Mouse (Mus musculus) right cerebral cortex, postnatal 36 days (tissue): ENCODE data around the gene Mvb12b.

Experiments used
- DNase-seq, 2 experiments: peaks; one replicate each; pipeline ENCODE4 v3.0.0; 2022; ENCODE audit warnings: low spot score in 2 of 2, mixed read lengths in 1 of 2

Mvb12b gene

GRCm38 (mm10) chr2:33853011-33853976, 34.5 kb downstream of the Mvb12b start:
- no peak for DNase-seq

DNA sequence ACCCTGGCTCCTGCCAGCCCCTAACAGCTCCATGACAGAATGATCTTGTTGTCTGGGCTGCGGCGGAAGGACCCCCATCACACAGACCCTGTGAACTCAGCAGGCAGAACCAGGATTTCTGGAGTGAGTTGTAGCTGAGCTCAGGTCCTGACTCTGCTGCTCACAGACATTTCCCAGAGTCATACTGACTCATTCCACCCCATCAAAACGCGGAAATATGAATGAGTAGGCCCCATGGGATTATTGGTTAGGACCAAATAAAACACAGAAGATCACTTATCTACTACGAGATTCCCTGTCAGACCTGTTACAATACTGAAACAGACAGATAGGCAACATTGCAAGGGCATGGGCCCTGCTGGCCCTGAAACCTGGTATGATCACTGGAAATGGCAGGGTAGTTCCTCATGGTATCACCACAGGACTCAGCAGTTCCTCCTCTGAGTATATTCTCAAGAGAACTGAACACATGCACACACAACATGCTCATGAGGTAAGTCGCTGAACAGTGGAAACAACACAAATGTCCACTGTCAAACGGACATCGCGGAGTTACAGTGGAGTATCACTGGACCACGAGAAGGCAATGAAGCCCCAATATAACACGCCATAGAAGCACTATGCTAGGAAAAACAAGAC, 40.4 kb downstream of the Mvb12b start:
- DNase-seq = no peak

DNA sequence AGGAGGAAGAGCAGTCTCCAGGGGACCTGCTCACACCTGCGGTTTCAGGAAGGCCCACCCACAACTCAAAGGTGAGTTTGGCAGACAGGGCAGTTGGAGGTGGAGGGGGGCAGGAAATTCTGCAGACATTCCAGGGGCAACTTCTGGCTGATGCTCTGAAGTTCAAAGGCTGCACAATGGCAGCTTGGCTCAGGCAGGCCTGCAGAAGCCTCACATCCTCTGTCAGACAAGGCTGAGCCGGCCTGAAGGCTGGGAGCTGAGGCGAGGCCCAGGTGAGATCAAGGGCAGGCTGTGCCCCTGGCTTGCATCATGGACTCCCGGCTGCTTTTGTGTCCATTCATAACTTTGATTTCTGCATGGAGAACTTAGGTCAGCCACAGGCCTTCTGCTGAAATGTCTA, 41.1 kb downstream of the Mvb12b start:
- no peak for DNase-seq

DNA sequence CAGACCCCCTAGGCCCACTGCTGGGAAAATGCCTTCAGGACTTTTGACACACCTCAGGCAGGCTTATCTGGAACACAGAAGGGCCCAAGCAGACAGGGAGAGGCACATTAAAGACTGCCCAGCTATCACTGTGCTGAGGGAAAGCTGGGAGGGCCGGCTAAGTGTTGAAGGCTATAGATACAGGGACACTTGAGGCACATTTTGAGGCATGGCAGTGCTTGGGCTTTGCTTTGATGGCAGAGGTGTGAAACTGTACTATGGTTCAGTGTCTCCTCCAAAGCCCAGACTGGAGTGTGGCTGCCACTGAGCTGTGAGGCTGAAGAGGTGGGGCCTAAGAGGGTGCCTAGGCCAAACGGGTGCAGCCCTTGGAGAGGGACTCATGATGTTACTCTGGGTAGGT, 44.1 kb downstream of the Mvb12b start:
- DNase-seq = no peak

DNA sequence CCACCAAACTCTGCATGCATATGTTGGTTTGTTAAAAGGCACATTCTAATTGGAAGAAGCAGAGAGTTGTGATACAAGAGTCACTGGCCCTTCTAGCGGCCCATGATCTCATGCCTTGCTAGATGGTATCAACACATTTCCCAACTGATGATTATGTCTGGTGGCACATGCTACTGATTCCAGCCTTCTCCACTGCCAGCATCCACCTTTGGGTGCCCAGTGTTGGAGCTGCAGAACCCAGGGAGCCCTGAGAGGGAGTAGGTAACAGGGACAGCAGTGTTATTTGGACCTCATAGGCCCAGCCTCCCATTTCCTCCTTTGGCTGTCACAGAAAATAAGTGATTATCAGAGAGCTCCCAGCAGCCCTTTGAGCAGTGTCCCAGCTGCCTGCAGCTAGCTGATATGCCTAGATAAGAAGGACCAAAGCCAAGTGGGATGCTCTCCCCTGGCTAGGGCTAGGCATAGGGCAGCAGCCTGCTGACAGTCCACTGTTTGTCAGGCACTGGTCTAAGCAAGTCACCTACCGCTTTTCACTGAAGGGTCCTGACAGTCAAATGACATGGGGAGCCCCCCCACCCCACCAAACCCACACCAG, 44.7 kb downstream of the Mvb12b start:
- DNase-seq = no peak

DNA sequence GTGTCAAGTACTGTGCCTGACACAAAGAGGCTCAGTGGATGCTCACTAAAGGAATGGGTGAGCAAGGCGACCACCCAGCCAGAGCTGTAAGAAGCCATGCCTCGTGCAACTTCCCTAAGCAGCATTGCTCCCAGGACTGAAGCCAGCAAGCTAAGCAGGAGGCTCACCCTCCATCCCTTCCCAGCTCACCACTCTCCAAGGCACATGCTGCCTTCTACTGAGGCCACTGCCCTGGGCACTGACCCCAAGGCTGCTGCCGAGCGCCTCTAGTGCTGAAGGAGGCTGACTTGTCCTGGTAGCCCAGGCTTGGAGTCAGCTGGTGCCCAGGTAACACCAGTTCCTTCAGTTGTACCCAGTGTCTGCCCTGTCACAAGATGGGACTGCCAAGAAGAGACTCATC, 45.8 kb downstream of the Mvb12b start:
- no peak for DNase-seq

GRCm38 (mm10) chr2:33840483-33840882, 47.3 kb downstream of the Mvb12b start:
- DNase-seq = no peak

DNA sequence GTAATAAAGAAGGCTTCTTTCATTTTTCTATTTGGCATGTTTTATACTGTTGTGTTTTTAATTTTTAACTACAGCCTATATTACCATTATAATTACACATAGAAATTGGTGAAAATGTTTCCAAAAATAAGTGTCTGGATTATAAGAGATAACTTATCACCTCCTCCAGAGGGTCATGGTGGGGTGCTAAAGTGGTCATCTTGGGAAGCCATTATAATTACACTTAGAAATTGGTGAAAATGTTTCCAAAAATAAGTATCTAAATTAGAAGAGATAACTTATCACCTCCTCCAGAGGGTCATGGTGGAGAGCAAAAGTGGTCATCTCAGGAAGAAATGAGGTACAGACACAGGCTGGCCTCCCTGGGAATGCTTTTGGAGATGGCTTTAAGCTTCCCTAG, 48.5 kb downstream of the Mvb12b start:
- DNase-seq = no peak

DNA sequence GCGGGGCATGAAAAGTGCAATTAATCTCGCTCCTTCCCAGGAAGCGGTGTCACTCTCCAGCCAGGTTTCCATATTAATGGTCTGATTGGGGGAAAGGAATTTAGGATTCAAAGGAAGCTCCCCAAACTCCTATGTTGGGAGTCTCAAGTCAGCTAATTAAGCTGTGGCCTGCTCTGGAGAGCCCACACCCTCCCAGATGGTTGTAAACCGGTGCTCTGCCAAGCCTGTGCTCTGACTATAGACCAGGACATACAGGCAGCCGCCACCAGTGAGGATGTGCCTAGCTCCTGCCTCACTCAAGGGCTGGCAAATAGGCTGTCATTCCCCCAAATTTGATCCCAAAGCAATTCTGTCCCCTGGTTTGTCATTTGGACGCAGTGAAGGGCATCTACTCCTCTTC, 50.4 kb downstream of the Mvb12b start:
- DNase-seq = no peak

GRCm38 (mm10) chr2:33836660-33837213, 51.0 kb downstream of the Mvb12b start:
- no peak for DNase-seq

GRCm38 (mm10) chr2:33835038-33835437, 52.7 kb downstream of the Mvb12b start:
- no peak for DNase-seq

DNA sequence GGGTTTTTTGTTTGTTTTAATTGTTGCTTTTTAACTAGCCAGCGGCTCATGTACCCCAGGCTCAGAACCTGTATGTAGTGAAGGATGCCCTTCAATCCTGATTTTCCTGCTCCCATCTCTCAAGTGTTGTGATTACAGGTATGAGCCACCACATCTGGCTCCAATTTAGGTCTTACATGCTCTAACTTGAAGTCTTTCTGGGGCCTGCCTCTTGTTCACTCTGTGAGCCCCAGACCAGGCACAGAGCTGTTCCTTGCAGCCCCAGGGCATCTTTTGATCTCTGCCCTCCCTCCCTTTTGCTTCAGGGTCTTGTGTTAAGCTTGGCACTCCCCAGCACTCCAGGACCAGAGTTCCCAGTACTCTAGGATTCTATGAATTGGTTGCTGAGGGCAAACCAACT, 53.8 kb downstream of the Mvb12b start:
- no peak for DNase-seq

- no peak for DNase-seq
Observed at GRCm38 (mm10) chr2:33829870-33830269, 57.9 kb downstream of the Mvb12b start.

DNA sequence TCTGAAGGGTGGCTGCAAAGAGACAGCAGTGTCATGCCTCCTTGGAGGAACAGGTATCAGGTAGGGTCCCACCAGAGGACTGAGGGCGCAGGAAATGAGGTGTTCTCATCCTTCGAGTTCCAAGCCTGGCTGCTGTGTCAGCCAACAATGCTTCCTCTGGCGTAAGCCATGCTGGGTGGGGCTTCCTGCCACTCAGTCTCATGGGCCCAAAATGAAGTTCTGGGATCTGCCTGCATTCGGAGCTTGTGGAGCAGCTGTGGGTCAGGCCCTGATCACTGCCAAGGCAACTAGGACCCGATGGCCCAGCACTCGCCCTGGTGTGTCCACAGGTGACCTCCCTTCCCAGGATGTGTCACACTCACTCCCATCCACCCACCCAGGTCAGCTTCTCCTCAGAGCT, 61.0 kb downstream of the Mvb12b start:
- no peak for DNase-seq

DNA sequence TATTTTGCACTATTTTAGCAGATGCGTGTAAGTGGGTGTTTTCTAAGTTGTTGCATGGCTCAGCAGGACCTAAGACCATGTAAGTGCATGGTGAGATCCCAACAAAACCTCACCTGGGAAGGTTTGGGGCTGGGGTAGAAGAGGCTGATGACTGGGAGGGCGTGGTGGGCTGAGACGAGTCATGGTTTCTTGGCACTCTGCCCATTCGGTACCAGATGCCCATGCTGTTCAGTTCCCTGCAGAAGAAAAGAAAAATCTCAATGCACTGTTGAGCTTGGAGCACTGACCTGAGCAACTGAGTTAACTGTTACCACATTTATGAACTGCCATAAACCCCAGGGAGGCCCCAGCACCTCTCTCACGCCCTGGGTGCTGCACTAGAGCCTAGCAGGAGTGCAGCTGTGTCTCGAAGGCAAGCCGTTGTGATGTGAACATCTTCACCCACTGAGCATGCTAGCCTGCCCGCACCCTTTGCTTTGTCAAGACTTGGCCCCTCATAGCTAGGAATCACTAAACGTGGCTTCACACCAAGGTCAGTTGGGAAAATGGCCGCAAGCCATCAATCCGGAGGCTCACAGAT, 62.7 kb downstream of the Mvb12b start:
- DNase-seq = no peak

DNA sequence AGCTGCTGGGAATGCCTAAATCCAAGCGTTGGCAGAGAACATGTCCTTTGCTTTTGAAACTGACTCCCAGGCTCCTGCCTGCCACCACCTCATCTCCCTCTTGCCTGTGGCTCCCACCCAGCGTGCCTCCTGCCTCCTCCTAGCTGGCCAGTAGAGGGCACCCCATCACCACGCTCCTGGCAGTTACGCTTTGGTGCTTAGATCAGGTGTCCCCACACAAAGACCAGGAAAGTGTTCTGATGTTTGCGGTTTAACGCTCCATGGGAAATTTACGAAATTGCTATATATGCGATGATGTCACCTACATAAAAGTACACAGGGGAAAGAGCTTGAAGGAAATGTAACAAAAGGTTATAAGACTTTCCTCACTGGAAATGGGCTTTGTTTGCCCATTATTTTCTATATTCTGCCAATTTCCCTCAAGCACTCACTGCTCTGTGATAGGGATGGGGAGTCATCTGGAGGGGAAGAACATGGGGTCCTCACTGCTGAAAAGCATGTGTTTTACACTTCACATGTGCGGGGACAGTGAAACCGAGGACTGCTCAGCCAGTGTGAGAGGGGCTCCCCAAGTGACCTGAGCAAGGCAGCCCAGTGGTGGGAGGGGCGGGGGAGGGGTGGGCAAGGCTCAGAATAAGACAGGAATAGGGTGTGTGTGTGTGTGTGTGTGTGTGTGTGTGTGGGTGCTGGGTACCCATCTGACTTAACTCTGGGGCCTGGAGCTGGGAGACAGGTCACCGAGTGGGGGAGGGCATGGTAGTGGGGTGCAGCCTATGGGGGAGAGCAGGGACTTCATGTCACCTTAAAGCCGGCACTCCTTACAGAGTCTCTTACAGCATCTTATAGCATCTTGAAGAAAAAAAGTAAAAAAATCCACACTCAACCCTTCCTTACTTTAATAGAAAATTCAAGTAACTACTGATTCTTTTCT, 65.8 kb downstream of the Mvb12b start:
- DNase-seq = peak; percentile 67 to 72

GRCm38 (mm10) chr2:33820450-33820849, 67.3 kb downstream of the Mvb12b start:
- DNase-seq = no peak

GRCm38 (mm10) chr2:33820037-33820436, 67.7 kb downstream of the Mvb12b start:
- no peak for DNase-seq

- no peak for DNase-seq
Observed at GRCm38 (mm10) chr2:33818385-33818784, 69.4 kb downstream of the Mvb12b start.

GRCm38 (mm10) chr2:33817663-33818346, 69.9 kb downstream of the Mvb12b start:
- no peak for DNase-seq
